Comparison of ENCODE assay signal across 9 mouse cellular contexts in the genomic region with DNA sequence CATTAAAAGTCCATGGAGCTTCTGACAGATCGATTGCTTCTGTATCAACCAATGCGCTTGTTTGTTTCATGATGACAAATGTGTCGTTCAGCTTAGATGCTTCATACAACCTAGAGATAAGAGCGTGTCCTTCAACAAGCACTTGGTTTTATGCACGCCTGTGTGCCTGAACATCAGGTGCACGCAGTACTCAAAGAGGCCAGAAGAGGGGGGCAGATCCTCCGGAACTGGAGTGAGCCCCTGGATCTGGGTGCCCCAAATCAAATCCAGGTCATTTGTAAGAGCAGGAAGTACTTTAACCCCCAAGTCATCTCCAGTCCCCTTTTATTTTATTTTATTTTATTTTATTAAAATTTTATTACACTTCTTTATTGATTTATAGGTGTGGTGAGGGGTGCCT.
DNase-seq lines count a peak whose midpoint lies in the region; ATAC-seq and TF ChIP-seq lines count a peak whose summit lies in the region.
"Had no signal": no experiment of that assay in that cellular context is flagged by ENCODE, and none has a peak within 500 bp of the region (broad histone marks: within the 10 kb centered on the region; RNA-seq: fewer than 3 reads in every experiment).

No protein-coding gene starts in this region.

- H3K4me1 ChIP-seq in forebrain, embryonic 12.5 days, result no peaks in the 10 kb centered on the region
- 0 out of 2 replicates have a peak, but pooled peaks cover 3% of the 10 kb centered on the region for H3K4me1 ChIP-seq in forebrain, embryonic 10.5 days
- H3K4me1 ChIP-seq in lung, postnatal 0 days (ENCODE audit: insufficient read depth, low read depth, low read length), result no peaks in the 10 kb centered on the region
- H3K4me1 ChIP-seq in hindbrain, embryonic 13.5 days (replicated peaks), result no peaks in the 10 kb centered on the region
- H3K4me1 ChIP-seq: embryonic facial prominence, embryonic 13.5 days had no signal

- WGBS in forebrain, embryonic 12.5 days, result 75% methylated on average over 7 of the region's 7 CpGs
- 68% methylated on average over 7 of the region's 7 CpGs for WGBS in forebrain, embryonic 10.5 days
- 57% methylated on average over 7 of the region's 7 CpGs for WGBS in lung, postnatal 0 days
- 76% methylated on average over 7 of the region's 7 CpGs for WGBS in hindbrain, embryonic 13.5 days

- peak; percentile 9; the same call in 1 of the 2 replicates for ATAC-seq in forebrain, embryonic 12.5 days (ENCODE audit: low FRiP score)
- ATAC-seq in lung, postnatal 0 days, result no peak
- ATAC-seq in hindbrain, embryonic 13.5 days (ENCODE audit: low FRiP score), result no peak

- H3K36me3 ChIP-seq in forebrain, embryonic 12.5 days (replicated peaks), result no peaks in the 10 kb centered on the region
- no peaks in the 10 kb centered on the region for H3K36me3 ChIP-seq in forebrain, embryonic 10.5 days (replicated peaks)
- H3K36me3 ChIP-seq in lung, postnatal 0 days (ENCODE audit: insufficient read depth, low read length), result no peaks in the 10 kb centered on the region
- no peaks in the 10 kb centered on the region for H3K36me3 ChIP-seq in hindbrain, embryonic 13.5 days
- H3K36me3 ChIP-seq: embryonic facial prominence, embryonic 13.5 days had no signal

- no peak overlapping the region for H3K9ac ChIP-seq in forebrain, embryonic 12.5 days
- no peak overlapping the region for H3K9ac ChIP-seq in lung, postnatal 0 days (replicated peaks; ENCODE audit: low read depth)
- no peak overlapping the region for H3K9ac ChIP-seq in hindbrain, embryonic 13.5 days
- H3K9ac ChIP-seq: embryonic facial prominence, embryonic 13.5 days had no signal

- peak; percentile 40 for TF ChIP-seq CTCF in lung, postnatal 0 days (IDR thresholded peaks at IDR 0.05)

- H3K4me3 ChIP-seq in forebrain, embryonic 12.5 days (replicated peaks), result no peak overlapping the region
- no peak overlapping the region for H3K4me3 ChIP-seq in forebrain, embryonic 10.5 days
- no peak overlapping the region for H3K4me3 ChIP-seq in lung, postnatal 0 days (ENCODE audit: low read depth, low read length)
- H3K4me3 ChIP-seq in hindbrain, embryonic 13.5 days, result no peak overlapping the region
- H3K4me3 ChIP-seq: embryonic facial prominence, embryonic 13.5 days had no signal

- TF ChIP-seq EP300 in lung, postnatal 0 days (IDR thresholded peaks at IDR 0.05), result no peak

- no peak overlapping the region for H3K27ac ChIP-seq in forebrain, embryonic 12.5 days
- no peak overlapping the region for H3K27ac ChIP-seq in forebrain, embryonic 10.5 days
- H3K27ac ChIP-seq in lung, postnatal 0 days (ENCODE audit: low read length), result no peak overlapping the region
- no peak overlapping the region for H3K27ac ChIP-seq in hindbrain, embryonic 13.5 days
- H3K27ac ChIP-seq: embryonic facial prominence, embryonic 13.5 days had no signal

- DNase-seq in forebrain, embryonic 10.5 days (ENCODE audit: extremely low spot score, low spot score), result no peak
- DNase-seq in lung, postnatal 0 days (ENCODE audit: low spot score), result no peak
- DNase-seq in lung, postnatal 14 days, result no peak
- DNase-seq in adrenal gland, adult 18-20 months (ENCODE audit: low spot score in 2 of 2), result peak; percentile 22 to 28
- peak; percentile 3 for DNase-seq in lung, postnatal 36 days
- DNase-seq in Muller cell, postnatal 12 days (ENCODE audit: inconsistent ontology term), result no peak

- H3K27me3 ChIP-seq in forebrain, embryonic 12.5 days, result no peaks in the 10 kb centered on the region
- no peaks in the 10 kb centered on the region for H3K27me3 ChIP-seq in forebrain, embryonic 10.5 days (ENCODE audit: poor library complexity, severe bottlenecking)
- H3K27me3 ChIP-seq in lung, postnatal 0 days (replicated peaks; ENCODE audit: insufficient read depth, low read length), result no peaks in the 10 kb centered on the region
- H3K27me3 ChIP-seq in hindbrain, embryonic 13.5 days, result no peaks in the 10 kb centered on the region
- H3K27me3 ChIP-seq: embryonic facial prominence, embryonic 13.5 days had no signal

- H3K9me3 ChIP-seq in forebrain, embryonic 12.5 days, result no peaks in the 10 kb centered on the region
- H3K9me3 ChIP-seq in forebrain, embryonic 10.5 days, result no peaks in the 10 kb centered on the region
- no peaks in the 10 kb centered on the region for H3K9me3 ChIP-seq in lung, postnatal 0 days (ENCODE audit: low read length)
- H3K9me3 ChIP-seq in hindbrain, embryonic 13.5 days, result no peaks in the 10 kb centered on the region
- H3K9me3 ChIP-seq: embryonic facial prominence, embryonic 13.5 days had no signal

- no peak overlapping the region for H3K4me2 ChIP-seq in forebrain, embryonic 12.5 days
- no peak overlapping the region for H3K4me2 ChIP-seq in lung, postnatal 0 days (replicated peaks; ENCODE audit: low read depth, low read length)
- H3K4me2 ChIP-seq in hindbrain, embryonic 13.5 days, result no peak overlapping the region
- H3K4me2 ChIP-seq: embryonic facial prominence, embryonic 13.5 days had no signal

Comparison
In these comparisons a context has a peak if more than half of its experiments do, and no peak if none do; other contexts are left out.
1. DNase-seq: peak in adrenal gland, adult 18-20 months (2 of 2) and lung, postnatal 36 days (single experiment); none in forebrain, embryonic 10.5 days (single experiment), lung, postnatal 0 days (single experiment), lung, postnatal 14 days (single experiment) and Muller cell, postnatal 12 days (single experiment).